Mouse (Mus musculus) olfactory bulb, adult 2 months (tissue): ENCODE data around the gene Ntf5.

Source experiments
- CTCF ChIP-seq: fragments of 200-500 bp; IDR thresholded peaks from 2 replicates; pipeline ENCODE4 v1.5.1; 2012; ENCODE audit warnings: low read depth, mild to moderate bottlenecking, low read length, moderate library complexity; ENCODE audit not compliant: insufficient read depth
- POLR2A ChIP-seq: fragments of 200-500 bp; IDR thresholded peaks from 2 replicates; pipeline ENCODE4 v1.6.1; 2012; ENCODE audit warnings: mild to moderate bottlenecking, low read depth, low read length, moderate library complexity; ENCODE audit not compliant: insufficient read depth

DNA sequence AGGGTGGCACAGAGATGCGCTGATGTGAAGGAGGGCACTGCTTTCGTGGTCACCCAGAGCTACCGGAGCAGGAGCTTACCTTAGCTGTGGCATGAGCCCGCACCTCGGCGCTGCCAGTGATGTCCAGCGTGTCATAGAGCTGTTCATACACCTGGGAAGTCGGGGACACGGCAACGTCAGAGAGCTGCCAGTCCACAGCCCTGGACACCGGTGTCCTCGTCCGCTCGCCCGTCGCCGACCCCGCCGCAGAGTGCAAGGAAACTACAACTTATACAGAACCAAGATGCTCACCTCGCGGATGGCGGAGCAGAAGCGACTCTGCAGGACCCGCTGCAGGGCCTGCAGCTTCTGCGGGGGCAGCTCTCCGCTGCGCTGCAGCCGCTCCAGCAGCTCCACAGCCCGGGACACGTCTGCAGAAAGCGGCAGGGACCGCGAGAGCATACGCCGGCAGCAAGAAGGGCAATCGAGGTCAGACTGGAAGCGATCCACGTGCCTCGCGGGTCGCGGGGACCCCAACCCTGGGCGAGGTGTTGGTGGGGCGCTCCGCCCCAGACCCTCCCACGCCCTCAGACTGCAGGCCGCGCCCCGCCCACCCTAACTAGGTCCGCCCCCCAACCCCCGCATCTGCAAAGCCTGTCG, 43.5 kb upstream of the Ntf5 start:
- TF ChIP-seq POLR2A (no peak; the same call in 1 of the 2 replicates), CTCF (no peak)
